Mouse (Mus musculus): ENCODE measurements around the gene Pigu.

DNA sequence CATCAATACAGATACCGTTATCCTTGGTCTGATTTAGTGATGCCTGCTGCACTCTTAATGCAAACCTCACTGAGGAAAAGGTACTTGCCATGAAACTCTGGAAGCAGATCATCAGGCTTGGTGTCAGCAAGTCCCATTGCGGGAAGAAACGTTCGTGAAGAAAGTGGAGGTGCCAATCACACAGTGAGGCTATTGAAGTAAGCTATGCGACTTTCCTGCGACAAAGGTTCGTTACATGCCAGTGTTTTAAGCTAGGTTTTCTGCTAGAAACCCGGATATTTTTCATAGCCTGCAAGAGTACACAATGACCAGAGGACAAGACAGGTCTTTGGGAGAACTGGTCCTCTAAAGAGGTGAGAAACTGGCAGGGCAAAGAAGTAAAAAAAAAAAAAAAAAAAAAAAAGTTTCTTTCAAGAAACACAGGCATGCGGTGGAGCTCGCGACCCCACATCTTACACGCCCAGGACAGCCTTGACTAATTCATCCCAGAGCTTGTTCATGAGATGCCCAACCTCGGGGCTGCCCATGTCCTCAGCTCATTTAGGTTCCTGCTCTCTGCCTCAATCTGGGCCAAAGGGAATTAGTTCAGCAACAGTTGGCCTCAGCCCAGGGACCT, 121.4 kb downstream of the Pigu start:
- TF ChIP-seq CTCF (IDR thresholded peaks at IDR 0.05; ENCODE audit: borderline replicate concordance, insufficient read depth, low read length) (no peak), POLR2A (IDR thresholded peaks at IDR 0.05; ENCODE audit: low read depth, low read length) (no peak; the same call in 1 of the 2 replicates)

All from embryonic fibroblast, embryonic 13.5 days (primary cell).